Mouse (Mus musculus) left cerebral cortex, adult 9 months (tissue): ENCODE measurements around the gene Bmp15.

Source experiments
- DNase-seq, 2 experiments: peaks; one replicate each; pipeline ENCODE4 v3.0.0; 2022; ENCODE audit warnings: low spot score in 2 of 2

Bmp15 gene

DNA sequence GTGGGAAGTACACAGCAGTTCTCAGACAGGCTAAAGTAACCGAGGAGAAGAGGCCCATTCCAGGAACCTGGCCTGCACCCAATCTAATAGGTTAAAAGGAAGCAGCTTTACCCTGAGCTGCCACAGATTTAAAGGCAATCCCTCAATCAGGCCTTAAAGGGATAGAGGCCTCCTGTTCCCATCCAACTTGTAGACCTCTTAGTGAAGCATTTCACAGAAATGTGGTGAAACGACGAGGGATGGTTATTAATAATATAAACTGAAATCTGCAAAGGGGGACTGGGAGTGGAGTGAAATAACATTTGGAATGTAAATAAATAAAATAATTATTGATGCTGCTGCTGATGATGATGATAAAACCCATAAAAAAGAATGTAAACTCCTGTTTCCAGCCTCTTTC, at the start of gene Bmp15:
Bmp15 (minus strand) TSS at position 101 of the 400 bp plus-strand sequence.
- no peak for DNase-seq

DNA sequence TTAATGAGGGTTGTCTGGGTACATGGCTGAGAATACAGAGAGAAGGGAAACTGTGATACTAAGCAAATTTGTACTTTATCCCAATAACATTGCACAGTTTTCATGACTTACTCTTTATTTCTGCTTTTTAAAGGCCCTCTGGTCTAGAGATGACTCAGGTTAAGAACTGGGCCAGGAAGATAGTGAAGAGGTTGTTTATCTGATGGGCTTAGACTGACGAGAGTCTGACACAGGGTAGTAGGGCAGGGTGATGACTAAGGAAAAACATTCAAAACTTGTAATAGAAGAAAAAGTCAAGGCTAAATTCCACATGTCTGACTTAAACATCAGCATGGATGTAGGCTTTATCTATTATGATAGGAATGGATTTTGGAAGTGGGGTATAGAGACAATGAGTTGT, 48.3 kb upstream of the Bmp15 start:
- DNase-seq: no peak

GRCm38 (mm10) chrX:6357503-6358114, 37.1 kb upstream of the Bmp15 start:
- DNase-seq: no peak

DNA sequence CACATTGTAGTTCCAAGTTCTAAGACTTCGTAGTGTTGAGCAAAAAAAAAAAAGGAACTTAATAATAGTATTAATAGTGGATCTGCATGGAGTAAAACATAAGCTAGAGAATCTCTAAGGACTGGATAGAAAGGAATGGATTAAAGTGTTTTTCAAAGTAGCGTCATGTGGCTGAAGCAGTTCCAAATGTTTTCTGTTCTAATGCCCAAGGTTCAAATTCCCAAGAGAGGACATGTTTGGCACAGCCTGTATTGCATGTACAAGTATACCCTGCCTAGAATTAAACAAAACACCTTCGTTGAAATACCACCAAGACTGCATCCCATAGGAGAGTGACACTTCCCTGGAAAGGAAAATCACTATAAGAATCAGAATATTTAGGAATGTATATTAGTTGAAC, 36.4 kb upstream of the Bmp15 start:
- DNase-seq: no peak

- DNase-seq: no peak
These were observed 24.9 kb upstream of the Bmp15 start for GRCm38 (mm10) chrX:6345273-6345959.

DNA sequence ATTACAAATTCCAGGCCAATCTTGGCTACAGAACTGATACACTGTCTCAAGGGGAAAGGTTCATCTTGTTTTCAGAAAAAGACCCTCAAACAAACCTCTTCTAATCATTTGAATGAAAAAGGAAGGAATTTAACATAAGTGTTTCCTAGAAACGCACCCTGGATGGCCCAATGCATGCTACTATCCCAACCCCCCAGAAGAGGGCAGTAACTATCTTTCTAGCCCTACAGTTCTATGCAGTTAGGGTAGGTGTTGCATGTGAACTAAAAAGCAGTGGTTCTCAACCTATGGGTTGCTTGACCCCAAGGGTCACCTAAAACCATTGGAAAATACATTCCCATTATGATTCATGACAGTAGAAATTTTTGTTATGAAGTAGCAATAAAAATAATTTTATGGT, 3.5 kb upstream of the Bmp15 start:
- DNase-seq: no peak

DNA sequence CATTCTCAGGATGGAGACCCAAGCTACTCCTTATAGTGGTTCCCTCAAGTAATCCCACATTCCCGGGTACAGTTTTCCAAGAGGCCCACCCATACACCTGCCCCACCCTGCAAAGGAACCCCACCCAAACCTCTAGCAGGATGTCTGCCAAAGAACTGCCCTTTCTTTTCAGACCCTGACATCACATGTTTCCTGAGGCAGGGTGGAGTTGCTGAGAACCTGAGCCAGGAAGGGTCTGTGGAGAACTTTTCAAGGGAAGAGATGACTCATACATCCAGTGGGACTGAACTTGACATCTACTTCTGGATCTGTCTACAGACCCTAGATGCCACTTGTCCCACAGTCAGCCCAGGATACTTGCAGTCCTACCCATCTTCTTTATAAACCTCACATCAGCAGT, 2.8 kb downstream of the Bmp15 start:
- DNase-seq: no peak
